Mouse (Mus musculus): Measurements from ENCODE around the gene Slc16a9. TPM values are rescaled to one million over a fixed set of nuclear protein-coding genes. Genes with fewer than 3 reads are reported as not detected.

Gene Slc16a9
- polyA plus RNA-seq (2015; fragmentation: Nextera tagmentation; extraction: Ambion mirVana) = 1.4 and 2.4 TPM in 2 replicates

DNA sequence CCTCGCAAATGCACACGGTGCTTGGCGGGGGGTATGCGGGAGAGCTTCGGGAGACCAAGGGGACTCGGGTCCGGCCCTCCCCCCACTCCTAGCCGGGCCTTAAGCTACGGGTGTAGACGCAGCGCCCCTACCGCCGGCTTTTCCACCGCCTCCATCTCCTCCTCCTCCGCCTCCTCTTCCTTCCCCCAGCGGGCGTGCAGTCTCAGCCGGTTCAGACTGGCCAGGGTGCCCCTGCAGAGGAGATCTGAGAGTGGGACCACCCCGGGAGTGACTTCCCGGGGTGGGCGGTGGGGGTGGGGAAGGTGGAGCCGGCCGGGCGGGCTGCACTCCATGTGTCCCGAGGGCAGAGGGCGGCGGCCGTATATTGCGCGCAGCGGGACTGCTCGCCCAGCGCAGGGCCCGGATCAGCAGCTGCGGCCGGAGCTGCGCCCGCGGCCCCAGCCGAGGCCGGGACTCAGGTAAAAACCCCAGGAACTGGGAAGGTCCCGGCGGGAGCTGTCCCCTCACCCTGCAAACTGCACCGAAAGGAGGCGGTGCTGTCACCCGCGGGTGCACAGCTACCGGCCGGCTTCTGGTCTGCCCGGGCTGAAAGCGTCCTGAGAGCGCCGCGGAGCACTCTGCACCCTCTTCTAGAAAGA is at the start of gene Slc16a9:
Gene Slc16a9 (plus strand): TSS at position 180 of the 638 bp plus-strand sequence.
- Histone ChIP-seq H3K27me3 (peaks cover 43% of the 10 kb centered on the region), H3K36me3 (no peaks in the 10 kb centered on the region), H3K9ac (peak within 1 kb of the TSS; percentile 56), H3K27ac (no peak within 1 kb of the TSS), H3K4me1 (peaks cover 17% of the 10 kb centered on the region), H3K9me3 (no peaks in the 10 kb centered on the region), H3K4me3 (peak within 1 kb of the TSS; percentile 66), H3K4me2 (peak within 1 kb of the TSS; percentile 95)
- peak; percentile 86 for ATAC-seq (ENCODE audit: insufficient number of reproducible peaks, low FRiP score, low TSS enrichment, low read depth)
- WGBS = under 1% methylated on average over 53 of the region's 54 CpGs

DNA sequence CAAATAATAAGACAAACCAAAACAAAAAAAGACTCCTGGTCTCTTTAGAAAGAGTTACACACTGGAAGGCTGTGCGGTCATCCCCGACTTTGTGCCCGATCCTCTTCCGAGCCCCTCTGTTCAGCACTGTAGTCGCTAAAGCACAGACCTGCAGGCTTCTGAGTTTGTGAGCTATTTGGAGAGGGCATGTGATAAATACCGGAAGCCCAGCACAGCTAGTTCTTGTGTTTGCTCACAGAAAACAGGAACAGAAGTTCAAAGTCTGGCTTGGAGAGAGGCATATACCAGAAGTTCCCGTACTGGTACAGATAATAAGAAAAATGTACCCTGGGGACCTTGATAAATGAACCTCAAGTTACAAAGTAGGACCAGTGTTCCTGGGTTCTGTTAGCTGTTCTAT is 49.6 kb upstream of the Slc16a9 start:
- H3K36me3 ChIP-seq = peaks cover 25% of the 10 kb centered on the region
- H3K9me3 ChIP-seq = no peaks in the 10 kb centered on the region
- H3K27ac ChIP-seq = no peak overlapping the region
- H3K4me3 ChIP-seq = no peak overlapping the region
- no peak overlapping the region for H3K4me2 ChIP-seq
- ATAC-seq (ENCODE audit: insufficient number of reproducible peaks, low FRiP score, low TSS enrichment, low read depth) = no peak
- 54% methylated on average over 7 of the region's 7 CpGs for WGBS
- H3K4me1 ChIP-seq = peaks cover 11% of the 10 kb centered on the region; the same call in 1 of the 2 replicates
- no peaks in the 10 kb centered on the region for H3K27me3 ChIP-seq
- H3K9ac ChIP-seq = no peak overlapping the region

DNA sequence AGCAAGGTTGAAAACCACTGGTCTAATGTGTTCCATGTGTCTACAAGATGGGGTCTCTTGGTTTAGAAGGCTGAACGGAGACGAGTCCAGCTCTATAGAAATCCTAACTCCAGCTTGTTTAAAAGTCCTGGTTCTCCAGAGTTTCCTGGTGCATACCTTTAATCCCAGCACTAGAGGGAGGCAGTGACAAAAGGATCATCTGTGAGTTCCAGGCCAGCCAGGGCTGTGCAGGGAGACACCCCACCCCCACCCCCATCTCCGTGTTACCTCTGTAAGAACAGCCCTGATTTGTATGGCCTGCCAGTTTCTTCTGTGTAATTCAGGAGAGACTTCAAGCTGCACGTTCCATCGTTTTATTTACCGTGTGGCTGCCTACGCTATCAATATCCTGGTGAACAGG is 49.1 kb upstream of the Slc16a9 start:
- Histone ChIP-seq H3K27ac (no peak overlapping the region), H3K27me3 (no peaks in the 10 kb centered on the region), H3K36me3 (peaks cover 22% of the 10 kb centered on the region), H3K9ac (no peak overlapping the region), H3K4me1 (peaks cover 11% of the 10 kb centered on the region; the same call in 1 of the 2 replicates), H3K9me3 (no peaks in the 10 kb centered on the region), H3K4me2 (no peak overlapping the region), H3K4me3 (no peak overlapping the region)
- WGBS = 31% methylated on average over 7 of the region's 7 CpGs
- no peak for ATAC-seq (ENCODE audit: insufficient number of reproducible peaks, low FRiP score, low TSS enrichment, low read depth)

GRCm38 (mm10) chr10:70196666-70197065 is 48.2 kb upstream of the Slc16a9 start:
- no peaks in the 10 kb centered on the region for H3K27me3 ChIP-seq
- no peak for ATAC-seq (ENCODE audit: insufficient number of reproducible peaks, low FRiP score, low TSS enrichment, low read depth)
- WGBS = 83% methylated on average over 6 of the region's 6 CpGs

DNA sequence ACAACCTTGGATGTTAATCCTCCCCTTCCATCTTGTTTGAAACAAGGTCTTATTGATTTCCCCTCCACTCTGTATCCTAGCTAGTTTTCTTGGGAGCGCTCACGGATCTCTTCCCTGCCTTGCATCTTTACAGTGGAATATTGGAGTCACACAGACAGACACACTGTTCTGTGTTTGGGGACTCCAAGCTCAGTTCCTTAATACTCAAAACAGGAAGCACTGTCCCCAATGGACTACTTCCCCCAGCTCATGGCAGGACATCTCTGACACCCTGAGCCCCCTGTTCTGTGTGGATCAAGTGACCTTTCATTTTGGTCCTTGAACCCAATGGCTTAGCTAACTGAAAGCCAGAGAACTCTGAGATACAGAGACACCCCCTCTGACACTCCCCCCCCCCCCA is 47.3 kb upstream of the Slc16a9 start:
- Histone ChIP-seq H3K4me2 (no peak overlapping the region), H3K27ac (no peak overlapping the region), H3K9me3 (no peaks in the 10 kb centered on the region), H3K36me3 (peaks cover 9% of the 10 kb centered on the region; the same call in 1 of the 2 replicates), H3K4me3 (no peak overlapping the region), H3K27me3 (no peaks in the 10 kb centered on the region), H3K4me1 (peaks cover 11% of the 10 kb centered on the region; the same call in 1 of the 2 replicates), H3K9ac (no peak overlapping the region)
- ATAC-seq (ENCODE audit: insufficient number of reproducible peaks, low FRiP score, low TSS enrichment, low read depth) = no peak
- WGBS = 80% methylated on average over 2 of the region's 2 CpGs

More at GRCm38 (mm10) chr10:70196666-70197065, 48.2 kb upstream of the Slc16a9 start:
- Histone ChIP-seq H3K27ac (no peak overlapping the region), H3K4me1 (peaks cover 11% of the 10 kb centered on the region; the same call in 1 of the 2 replicates), H3K4me2 (no peak overlapping the region), H3K36me3 (peaks cover 15% of the 10 kb centered on the region; the same call in 1 of the 2 replicates), H3K9me3 (no peaks in the 10 kb centered on the region), H3K9ac (no peak overlapping the region), H3K4me3 (no peak overlapping the region)

DNA sequence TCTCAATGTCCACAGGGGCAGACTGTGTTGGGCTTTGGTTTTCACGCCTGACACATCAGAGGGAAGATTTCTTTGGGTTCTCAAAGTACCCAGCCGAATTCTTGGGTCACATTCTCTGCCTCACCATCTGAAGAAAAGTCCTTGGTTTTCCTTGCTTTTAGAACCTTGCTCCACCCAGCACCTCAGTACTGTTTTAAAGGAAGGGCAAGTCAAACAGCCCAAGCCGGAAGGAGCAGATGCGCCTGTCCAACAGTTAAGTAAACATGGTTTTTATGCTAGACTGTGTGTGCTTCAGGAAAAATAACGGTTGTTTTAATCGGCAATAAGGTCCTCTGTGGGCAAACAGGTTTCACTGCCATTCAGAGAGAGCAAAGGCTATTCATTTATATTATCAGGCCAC is 46.9 kb upstream of the Slc16a9 start:
- WGBS = 65% methylated on average over 6 of the region's 6 CpGs
- H3K4me2 ChIP-seq = no peak overlapping the region
- H3K27ac ChIP-seq = no peak overlapping the region
- ATAC-seq (ENCODE audit: insufficient number of reproducible peaks, low FRiP score, low TSS enrichment, low read depth) = no peak
- H3K27me3 ChIP-seq = no peaks in the 10 kb centered on the region
- H3K9ac ChIP-seq = no peak overlapping the region
- H3K36me3 ChIP-seq = 0 out of 2 replicates have a peak, but pooled peaks cover 6% of the 10 kb centered on the region
- H3K4me1 ChIP-seq = peaks cover 11% of the 10 kb centered on the region; the same call in 1 of the 2 replicates
- no peaks in the 10 kb centered on the region for H3K9me3 ChIP-seq
- H3K4me3 ChIP-seq = no peak overlapping the region

DNA sequence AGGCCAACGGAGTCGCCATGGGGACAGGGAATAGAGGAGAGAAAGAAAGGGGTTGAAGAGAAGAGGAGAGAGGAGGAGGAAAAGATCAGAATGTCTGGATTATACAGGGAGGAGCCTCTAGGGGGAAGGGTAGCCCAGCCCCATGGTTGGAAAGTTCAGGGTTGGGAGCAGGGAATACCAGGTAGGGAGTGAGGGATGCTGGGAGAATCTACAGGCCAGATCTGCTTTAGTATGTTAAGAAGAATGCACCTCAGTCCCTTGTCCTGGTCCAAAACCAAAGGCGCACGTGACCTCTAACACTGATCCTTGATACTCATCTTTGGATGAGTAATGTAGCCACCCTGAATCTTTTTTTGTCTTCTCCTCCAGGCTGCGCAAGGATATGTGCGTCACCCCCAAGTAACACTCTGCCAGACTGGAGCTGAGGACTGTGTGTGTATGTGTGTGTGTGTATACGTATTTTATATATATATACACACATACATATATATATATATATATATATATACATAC is 45.9 kb upstream of the Slc16a9 start:
- no peak overlapping the region for H3K4me3 ChIP-seq
- 91% methylated on average over 7 of the region's 7 CpGs for WGBS
- H3K27ac ChIP-seq = no peak overlapping the region
- peaks cover 11% of the 10 kb centered on the region for H3K4me1 ChIP-seq
- no peaks in the 10 kb centered on the region for H3K9me3 ChIP-seq
- no peak overlapping the region for H3K4me2 ChIP-seq
- no peak for ATAC-seq (ENCODE audit: insufficient number of reproducible peaks, low FRiP score, low TSS enrichment, low read depth)
- no peak overlapping the region for H3K9ac ChIP-seq
- H3K27me3 ChIP-seq = no peaks in the 10 kb centered on the region
- H3K36me3 ChIP-seq = 0 out of 2 replicates have a peak, but pooled peaks cover under 1% of the 10 kb centered on the region

DNA sequence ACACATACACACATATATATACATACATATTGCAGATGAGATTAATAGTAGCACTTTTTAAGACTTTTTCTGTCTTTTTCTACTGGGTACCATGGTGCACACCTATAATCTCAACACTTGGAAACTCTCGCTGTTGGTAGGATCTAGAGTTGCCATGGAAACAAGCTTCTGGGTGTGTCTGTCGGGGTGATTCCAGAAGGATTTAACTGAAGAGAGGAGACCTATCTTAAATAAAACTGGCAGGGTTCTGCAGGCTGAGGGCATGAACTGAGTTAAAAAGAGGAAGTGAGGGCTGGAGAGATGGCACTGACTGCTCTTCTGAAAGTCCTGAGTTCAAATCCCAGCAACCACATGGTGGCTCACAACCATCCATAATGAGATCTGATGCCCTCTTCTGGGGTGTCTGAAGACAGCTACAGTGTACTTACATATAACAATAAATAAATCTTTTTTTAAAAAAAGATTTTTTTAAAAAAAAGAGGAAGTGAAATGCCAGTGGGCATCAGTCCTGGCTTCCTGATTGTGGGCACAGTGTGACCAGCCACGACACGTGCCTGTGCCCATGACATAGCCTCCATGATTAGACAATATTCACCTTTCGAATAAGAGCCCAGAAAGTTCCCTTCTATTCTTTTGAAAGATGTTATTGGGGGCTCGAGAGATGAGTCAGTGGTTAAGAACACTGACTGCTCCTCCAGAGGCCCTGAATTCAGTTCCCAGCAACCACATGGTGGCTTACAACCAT is 45.3 kb upstream of the Slc16a9 start:
- Histone ChIP-seq H3K36me3 (no peaks in the 10 kb centered on the region), H3K4me2 (no peak overlapping the region), H3K27ac (no peak overlapping the region), H3K4me1 (peaks cover 18% of the 10 kb centered on the region), H3K9me3 (no peaks in the 10 kb centered on the region), H3K4me3 (no peak overlapping the region), H3K9ac (no peak overlapping the region), H3K27me3 (no peaks in the 10 kb centered on the region)
- WGBS = 91% methylated on average over 6 of the region's 6 CpGs
- no peak for ATAC-seq (ENCODE audit: insufficient number of reproducible peaks, low FRiP score, low TSS enrichment, low read depth)

DNA sequence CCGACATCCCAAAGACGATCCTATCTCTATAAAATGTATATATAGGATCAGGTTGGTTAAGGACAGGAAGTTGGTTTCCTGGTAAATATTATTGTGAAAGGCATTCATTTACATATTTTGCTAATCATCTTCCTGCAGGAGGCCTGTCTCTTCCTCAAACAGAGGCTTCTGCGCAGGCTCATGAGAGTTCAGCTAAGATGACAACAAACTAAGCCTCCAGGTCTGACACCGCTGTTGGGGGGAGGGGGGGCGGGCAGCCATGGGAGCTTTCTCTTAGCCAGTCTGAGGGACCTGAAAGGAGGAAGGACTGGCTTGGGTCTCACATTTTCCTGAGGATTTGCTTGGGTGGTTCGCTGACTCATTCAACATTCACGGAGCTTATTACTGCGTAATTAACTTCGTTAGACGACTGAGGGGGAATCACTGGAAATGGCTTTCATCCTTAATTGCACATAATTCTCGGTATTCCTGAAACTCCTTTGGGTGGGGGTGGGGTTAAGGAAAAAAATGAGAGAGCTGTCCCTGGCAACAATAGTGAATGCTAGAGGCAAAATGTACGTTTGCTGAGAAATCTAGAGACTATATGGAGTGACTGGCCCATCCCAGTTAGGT is 43.9 kb upstream of the Slc16a9 start:
- no peak for ATAC-seq (ENCODE audit: insufficient number of reproducible peaks, low FRiP score, low TSS enrichment, low read depth)
- Histone ChIP-seq H3K4me1 (peaks cover 18% of the 10 kb centered on the region), H3K27ac (no peak overlapping the region), H3K4me3 (no peak overlapping the region), H3K4me2 (no peak overlapping the region), H3K9me3 (no peaks in the 10 kb centered on the region), H3K9ac (no peak overlapping the region), H3K36me3 (no peaks in the 10 kb centered on the region), H3K27me3 (no peaks in the 10 kb centered on the region)
- 60% methylated on average over 12 of the region's 12 CpGs for WGBS

GRCm38 (mm10) chr10:70204505-70205399 is 40.1 kb upstream of the Slc16a9 start, which contains the start of gene Mrln:
Mrln (plus strand) TSS chr10:70204664.
- 0 out of 2 replicates have a peak, but pooled peaks have one; percentile 59 for ATAC-seq (ENCODE audit: insufficient number of reproducible peaks, low FRiP score, low TSS enrichment, low read depth)
- Histone ChIP-seq H3K4me2 (peak within 1 kb of the TSS; percentile 14; the same call in 1 of the 2 replicates), H3K9me3 (no peaks in the 10 kb centered on the region), H3K9ac (no peak within 1 kb of the TSS), H3K27ac (peak within 1 kb of the TSS; percentile 62), H3K4me1 (peaks cover 16% of the 10 kb centered on the region), H3K4me3 (peak within 1 kb of the TSS; percentile 8), H3K36me3 (no peaks in the 10 kb centered on the region), H3K27me3 (no peaks in the 10 kb centered on the region)
- 24% methylated on average over 17 of the region's 17 CpGs for WGBS

- Histone ChIP-seq H3K27me3 (no peaks in the 10 kb centered on the region), H3K27ac (no peak overlapping the region), H3K4me1 (no peaks in the 10 kb centered on the region), H3K9me3 (no peaks in the 10 kb centered on the region), H3K4me3 (no peak overlapping the region), H3K9ac (no peak overlapping the region), H3K4me2 (no peak overlapping the region), H3K36me3 (no peaks in the 10 kb centered on the region)
- no peak for ATAC-seq (ENCODE audit: insufficient number of reproducible peaks, low FRiP score, low TSS enrichment, low read depth)
- 78% methylated on average over 9 of the region's 9 CpGs for WGBS
Observed at GRCm38 (mm10) chr10:70211281-70211680, 33.6 kb upstream of the Slc16a9 start.

Data from limb, embryonic 15.5 days (tissue).